Mouse (Mus musculus) heart, adult 2 months (tissue): ENCODE measurements at regions not wholly inside any gene's neighbourhood (a gene's known extent, or its start where the extent isn't known, plus 50 kb on each side); places are given as distances from the start of the nearest gene placed in this dataset.
A peak's percentile ranks its signal among the peaks of the same experiment; 100 is the strongest.

Experiments
- DNase-seq, 2 experiments: peaks; one replicate each; pipeline ENCODE4 v3.0.0; 2021
- H3K27ac ChIP-seq: fragments of 200-600 bp; 2 replicates; pipeline ENCODE4 v1.8.1; 2022
- H3K27me3 ChIP-seq: fragments of 200-500 bp; 2 replicates; pipeline ENCODE4 v1.6.1; 2012; ENCODE audit warnings: mild to moderate bottlenecking, low read length, inconsistent platforms, mixed read lengths; ENCODE audit not compliant: control insufficient read depth, insufficient read depth
- H3K36me3 ChIP-seq: fragments of 200-500 bp; 2 replicates; pipeline ENCODE4 v1.6.1; 2012; ENCODE audit warnings: low read length, inconsistent platforms; ENCODE audit not compliant: control insufficient read depth, insufficient read depth
- H3K4me1 ChIP-seq: fragments of 200-500 bp; 2 replicates; pipeline ENCODE4 v1.6.1; 2011; ENCODE audit warnings: low read length; ENCODE audit not compliant: control insufficient read depth, insufficient read depth
- H3K4me3 ChIP-seq: fragments of 200-600 bp; 2 replicates; pipeline ENCODE4 v1.8.1; 2022
- H3K79me2 ChIP-seq: fragments of 200-500 bp; replicated peaks from 2 replicates; pipeline ENCODE4 v1.6.1; 2012; ENCODE audit warnings: mild to moderate bottlenecking, inconsistent platforms, low read length, moderate library complexity, mixed read lengths; ENCODE audit not compliant: control insufficient read depth, insufficient read depth
- H3K9ac ChIP-seq: fragments of 200-500 bp; 2 replicates; pipeline ENCODE4 v1.6.1; 2012; ENCODE audit warnings: low read depth, mild to moderate bottlenecking, control low read depth, inconsistent platforms, low read length, mixed read lengths
- CTCF ChIP-seq: fragments of 200-600 bp; IDR thresholded peaks from 2 replicates; pipeline ENCODE4 v1.8.1; 2022; ENCODE audit warnings: antibody characterized with exemption, mild to moderate bottlenecking, moderate library complexity
- EP300 ChIP-seq: fragments of 200-500 bp; IDR thresholded peaks from 2 replicates; pipeline ENCODE4 v1.6.1; 2011; ENCODE audit warnings: low read depth, low read length, control low read depth; ENCODE audit not compliant: insufficient read depth
- POLR2A ChIP-seq: fragments of 200-500 bp; IDR thresholded peaks from 2 replicates; pipeline ENCODE4 v1.6.1; 2011; ENCODE audit warnings: mild to moderate bottlenecking, low read depth, low read length, control low read depth; ENCODE audit not compliant: insufficient read depth
- WGBS: fragments of 180-500 bp; shearing (Covaris S2); methylation state at CpG from one replicate; pipeline ENCODE4 v1.1.7; 2018; 5-methylcytosine and 5-hydroxymethylcytosine counted together
- intact Hi-C: fragments of 180-260 bp; cut with DNase I; formaldehyde crosslinking; loops from one replicate; pipeline ENCODE4 v1.15.1; 2025

GRCm38 (mm10) chr10:21672171-21672570 lies 79.2 kb downstream of the 1700020N01Rik start:
- H3K9ac ChIP-seq, result no peak overlapping the region
- WGBS, result 89% methylated on average over 4 of the region's 4 CpGs
- H3K27me3 ChIP-seq, result no peaks in the 10 kb centered on the region
- H3K4me3 ChIP-seq, result no peak overlapping the region
- intact Hi-C loops, result no loop called here
- H3K4me1 ChIP-seq, result peaks cover 11% of the 10 kb centered on the region
- no peak for DNase-seq
- TF ChIP-seq EP300 (no peak), CTCF (no peak), POLR2A (no peak)
- no peak overlapping the region for H3K27ac ChIP-seq
- no peaks in the 10 kb centered on the region for H3K79me2 ChIP-seq
- peaks cover 5% of the 10 kb centered on the region; the same call in 1 of the 2 replicates for H3K36me3 ChIP-seq

- Histone ChIP-seq H3K4me3 (no peak overlapping the region), H3K4me1 (peaks cover 11% of the 10 kb centered on the region), H3K9ac (no peak overlapping the region), H3K79me2 (no peaks in the 10 kb centered on the region), H3K36me3 (peaks cover 5% of the 10 kb centered on the region; the same call in 1 of the 2 replicates), H3K27ac (no peak overlapping the region), H3K27me3 (no peaks in the 10 kb centered on the region)
- whole genome bisulfite sequencing, result 85% methylated on average over 5 of the region's 5 CpGs
- DNase-seq, result peak in 1 of 2 experiments; percentile 11
- TF ChIP-seq EP300, result no peak
- TF ChIP-seq POLR2A, result no peak
- TF ChIP-seq CTCF, result no peak
- intact Hi-C loops, result no loop called here
These were observed 79.7 kb downstream of the 1700020N01Rik start for GRCm38 (mm10) chr10:21672666-21673065.

- Histone ChIP-seq H3K36me3 (peaks cover 5% of the 10 kb centered on the region; the same call in 1 of the 2 replicates), H3K27me3 (no peaks in the 10 kb centered on the region), H3K79me2 (no peaks in the 10 kb centered on the region), H3K9ac (no peak overlapping the region), H3K4me1 (peaks cover 15% of the 10 kb centered on the region), H3K4me3 (no peak overlapping the region), H3K27ac (no peak overlapping the region)
- DNase-seq, result no peak
- TF ChIP-seq POLR2A (no peak), EP300 (no peak), CTCF (no peak)
- intact Hi-C loops, result no loop called here
- 86% methylated on average over 1 of the region's 1 CpGs for WGBS
These were observed 80.9 kb downstream of the 1700020N01Rik start for GRCm38 (mm10) chr10:21673831-21674230.

- Histone ChIP-seq H3K27ac (no peak overlapping the region), H3K4me3 (no peak overlapping the region), H3K9ac (no peak overlapping the region), H3K36me3 (no peaks in the 10 kb centered on the region), H3K4me1 (peaks cover 13% of the 10 kb centered on the region), H3K79me2 (no peaks in the 10 kb centered on the region), H3K27me3 (no peaks in the 10 kb centered on the region)
- 96% methylated on average over 14 of the region's 14 CpGs for WGBS
- no peak for DNase-seq
- no peak for TF ChIP-seq CTCF
- no peak for TF ChIP-seq EP300
- TF ChIP-seq POLR2A, result no peak
- intact Hi-C loops, result loop anchor here (5.0 kb wide), 1 partner anchor 208 kb away; no protein-coding TSS in a partner anchor
These were observed 82.8 kb downstream of the 1700020N01Rik start for GRCm38 (mm10) chr10:21675786-21676185.

- TF ChIP-seq POLR2A, result no peak
- TF ChIP-seq CTCF, result no peak
- TF ChIP-seq EP300, result no peak
- intact Hi-C loops, result loop anchor here (2.0 to 5.0 kb wide), 6 partner anchors 23 to 225 kb away; no protein-coding TSS in a partner anchor
- DNase-seq, result no peak
- no peaks in the 10 kb centered on the region for H3K79me2 ChIP-seq
- H3K27ac ChIP-seq, result peak overlapping the region; percentile 82
- no peak overlapping the region for H3K4me3 ChIP-seq
- peaks cover 12% of the 10 kb centered on the region for H3K4me1 ChIP-seq
- WGBS, result 96% methylated on average over 9 of the region's 9 CpGs
- H3K36me3 ChIP-seq, result no peaks in the 10 kb centered on the region
- H3K9ac ChIP-seq, result no peak overlapping the region
- H3K27me3 ChIP-seq, result no peaks in the 10 kb centered on the region
These were observed 85.0 kb downstream of the 1700020N01Rik start for GRCm38 (mm10) chr10:21677911-21678310.

- intact Hi-C loops, result loop anchor here (2.0 to 5.0 kb wide), 6 partner anchors 22 to 224 kb away; no protein-coding TSS in a partner anchor
- Histone ChIP-seq H3K9ac (no peak overlapping the region), H3K27me3 (no peaks in the 10 kb centered on the region), H3K4me3 (no peak overlapping the region), H3K36me3 (no peaks in the 10 kb centered on the region), H3K79me2 (no peaks in the 10 kb centered on the region), H3K4me1 (peaks cover 12% of the 10 kb centered on the region), H3K27ac (peak overlapping the region; percentile 82)
- no peak for TF ChIP-seq EP300
- no peak for TF ChIP-seq CTCF
- TF ChIP-seq POLR2A, result no peak
- 64% methylated on average over 6 of the region's 6 CpGs for WGBS
- no peak for DNase-seq
These were observed 85.4 kb downstream of the 1700020N01Rik start for GRCm38 (mm10) chr10:21678372-21678771.
